Mouse (Mus musculus): Measurements from ENCODE around the gene St6galnac3. TPM values are rescaled to one million over a fixed set of nuclear protein-coding genes. Genes with fewer than 3 reads are reported as not detected.

The St6galnac3 gene
- polyA plus RNA-seq, 3 experiments from 2014 or later = 39.4 to 85.0 (median 71.2) TPM

DNA sequence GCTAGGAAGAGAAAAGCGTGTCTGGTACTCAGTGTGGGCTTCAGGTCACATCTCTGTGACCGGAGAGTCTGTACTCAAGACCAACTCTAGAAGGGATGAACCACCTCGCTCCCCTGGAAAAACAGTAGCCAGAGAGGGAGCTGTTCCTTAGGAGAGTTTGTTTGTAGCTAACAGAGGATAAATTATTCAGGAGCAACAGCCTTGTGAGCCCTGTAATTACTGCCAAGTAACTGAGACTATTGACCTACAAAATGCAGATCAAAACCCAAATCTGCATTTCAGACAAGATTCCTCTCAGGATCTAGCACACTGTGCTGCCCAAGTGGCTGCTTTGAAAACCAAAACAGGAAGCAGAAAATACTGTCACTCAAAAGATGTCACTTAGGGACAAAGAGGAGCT, 266.4 kb downstream of the St6galnac3 start:
- ATAC-seq = no peak

DNA sequence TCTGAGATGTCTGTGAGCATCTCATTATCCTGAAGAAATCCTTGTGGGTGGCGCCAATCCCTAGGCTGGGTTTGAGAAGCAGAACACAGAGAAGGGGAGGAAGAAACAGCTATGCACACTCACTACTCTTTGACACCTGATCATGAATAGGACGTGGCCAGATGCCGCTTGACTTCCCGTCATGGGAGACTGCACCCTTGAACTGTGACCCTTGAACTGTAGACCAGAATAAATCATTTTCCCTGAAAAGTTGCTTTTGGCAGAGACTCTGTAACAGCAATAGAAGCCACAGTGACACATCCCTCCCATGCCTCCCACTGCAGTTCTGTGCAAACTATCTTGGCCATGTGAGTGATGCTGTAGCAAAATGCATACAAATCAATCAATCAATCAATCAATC, 267.3 kb downstream of the St6galnac3 start:
- no peak for ATAC-seq

DNA sequence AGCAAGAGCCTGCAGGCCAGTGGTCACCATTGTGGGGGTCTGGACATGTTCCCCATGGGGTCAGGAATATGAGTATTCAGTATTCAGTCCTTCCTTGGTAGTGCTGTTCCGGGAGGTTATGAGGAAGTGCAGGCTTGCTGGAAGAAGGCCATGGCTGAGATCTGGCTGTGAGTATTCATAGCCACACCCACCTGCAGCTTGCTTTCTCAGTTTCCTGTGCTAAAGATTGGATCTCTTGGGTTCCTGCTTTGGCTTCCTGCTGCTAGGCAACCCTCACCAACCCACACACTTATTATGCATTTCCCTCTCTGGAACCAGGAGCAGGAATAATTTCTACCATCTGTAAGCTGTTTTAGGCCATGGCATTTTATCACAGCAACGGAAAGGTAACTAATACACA, 267.8 kb downstream of the St6galnac3 start:
- ATAC-seq = peak; percentile 68

DNA sequence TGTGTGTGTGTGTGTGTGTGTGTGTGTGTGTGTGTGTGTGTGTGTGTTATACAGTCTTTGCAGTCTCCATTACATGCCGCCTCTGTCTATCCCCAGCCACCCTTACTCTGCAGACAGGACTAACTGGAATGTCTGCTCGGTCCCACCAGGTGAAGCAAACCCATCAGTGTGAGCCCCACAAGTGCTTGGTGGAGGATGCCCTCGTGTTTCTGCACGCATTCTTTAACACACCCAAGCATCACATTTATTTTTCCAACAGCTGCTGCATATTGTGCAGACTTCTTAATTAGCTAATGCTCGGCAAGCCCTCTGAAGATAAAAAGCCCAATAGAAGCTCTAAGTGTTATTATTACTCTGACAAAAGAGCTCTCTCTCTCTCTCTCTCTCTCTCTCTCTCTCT, 268.7 kb downstream of the St6galnac3 start:
- ATAC-seq = no peak

DNA sequence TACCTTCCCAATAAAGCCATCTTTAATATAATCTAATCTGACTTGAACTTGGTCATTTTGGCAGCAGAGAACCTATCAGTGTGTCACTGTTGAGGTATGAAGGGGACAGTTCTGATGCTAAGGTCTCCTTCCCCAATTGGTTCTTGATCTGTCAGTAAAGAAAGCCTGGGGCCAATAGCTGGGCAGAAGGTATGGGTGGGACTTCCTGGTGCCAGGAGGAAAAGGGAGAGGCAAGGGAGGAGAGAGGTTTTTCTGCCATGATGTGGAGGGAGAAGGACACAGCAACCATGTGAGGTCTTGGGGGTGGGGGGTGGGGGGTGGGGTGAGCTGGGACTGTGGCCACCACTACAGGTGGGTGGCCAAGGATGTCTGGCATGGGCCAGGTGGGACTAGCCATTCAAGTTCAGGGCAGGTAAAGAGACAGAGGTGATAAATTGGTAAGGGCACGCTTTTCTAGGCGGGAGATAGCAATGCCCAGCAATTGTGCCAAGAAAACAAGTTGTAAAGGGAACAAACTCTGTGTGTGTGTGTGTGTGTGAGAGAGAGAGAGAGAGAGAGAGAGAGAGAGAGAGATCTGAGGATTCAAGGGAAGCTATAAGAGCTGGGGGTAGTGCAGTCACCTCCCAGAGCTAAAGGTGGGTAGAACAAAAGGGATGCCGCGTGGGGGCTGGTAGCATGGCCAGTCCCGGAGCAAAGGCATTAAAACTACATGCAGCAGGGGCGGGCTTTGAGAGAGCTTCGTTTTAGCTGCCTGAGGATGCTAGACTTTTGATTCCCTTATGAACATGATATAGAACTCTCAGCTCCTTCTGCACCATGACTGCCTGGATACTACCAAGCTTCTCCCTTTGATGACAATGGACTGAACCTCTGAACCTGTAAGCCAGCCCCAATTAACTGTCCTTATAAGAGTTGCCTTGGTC, 271.6 kb downstream of the St6galnac3 start:
- ATAC-seq = no peak

DNA sequence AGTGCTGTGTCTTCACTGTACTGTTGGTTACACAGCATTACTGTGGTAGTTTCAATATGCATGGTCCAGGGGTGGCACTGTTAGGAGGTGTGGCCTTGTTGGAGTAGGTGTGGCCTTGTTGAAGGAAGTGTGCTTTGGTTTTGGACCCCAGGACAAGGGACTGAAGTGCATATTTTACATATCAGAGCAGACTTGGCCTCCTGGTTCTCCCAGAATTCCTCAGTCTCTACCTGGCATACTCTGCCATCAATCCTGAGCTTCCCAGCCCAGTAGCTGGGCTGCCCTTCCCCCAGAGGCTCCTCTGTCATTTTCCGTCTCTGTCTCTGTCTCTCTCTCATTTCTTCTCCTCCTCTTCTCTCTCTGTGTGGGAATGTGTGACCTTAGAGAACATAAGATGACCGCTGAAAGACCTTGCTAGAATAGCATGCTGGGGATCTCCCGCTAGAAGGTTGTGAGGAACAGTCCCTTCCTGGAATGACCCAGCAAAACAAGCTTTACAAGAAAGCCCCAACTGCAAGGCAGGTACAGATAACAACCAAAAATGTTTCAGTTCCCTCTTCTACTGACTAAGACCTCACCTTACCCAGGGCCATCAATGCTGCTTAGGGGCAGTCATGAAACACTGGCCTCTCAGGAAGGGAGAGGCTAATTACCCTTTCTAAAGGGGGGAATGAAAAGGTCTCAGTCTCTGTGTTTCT, 272.5 kb downstream of the St6galnac3 start:
- ATAC-seq = no peak

DNA sequence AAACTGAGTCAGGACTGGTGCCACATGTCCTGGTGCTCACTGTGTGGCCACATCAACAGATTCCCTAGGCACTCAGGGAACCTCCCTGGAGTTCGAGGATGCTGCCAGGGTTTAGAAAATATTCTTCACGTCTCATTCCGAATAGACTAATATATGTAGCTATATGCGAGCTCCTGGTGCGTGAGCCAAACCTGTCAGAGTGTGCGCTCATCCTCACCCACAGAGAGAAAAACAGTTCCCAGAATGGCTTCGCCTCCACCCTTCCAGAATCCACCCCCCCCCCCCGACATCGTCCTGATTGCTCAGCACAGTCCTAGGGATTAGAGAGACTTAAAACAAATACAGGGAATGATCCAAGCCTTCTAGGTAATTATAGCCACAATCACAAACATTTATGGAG, 283.6 kb downstream of the St6galnac3 start:
- ATAC-seq = no peak

DNA sequence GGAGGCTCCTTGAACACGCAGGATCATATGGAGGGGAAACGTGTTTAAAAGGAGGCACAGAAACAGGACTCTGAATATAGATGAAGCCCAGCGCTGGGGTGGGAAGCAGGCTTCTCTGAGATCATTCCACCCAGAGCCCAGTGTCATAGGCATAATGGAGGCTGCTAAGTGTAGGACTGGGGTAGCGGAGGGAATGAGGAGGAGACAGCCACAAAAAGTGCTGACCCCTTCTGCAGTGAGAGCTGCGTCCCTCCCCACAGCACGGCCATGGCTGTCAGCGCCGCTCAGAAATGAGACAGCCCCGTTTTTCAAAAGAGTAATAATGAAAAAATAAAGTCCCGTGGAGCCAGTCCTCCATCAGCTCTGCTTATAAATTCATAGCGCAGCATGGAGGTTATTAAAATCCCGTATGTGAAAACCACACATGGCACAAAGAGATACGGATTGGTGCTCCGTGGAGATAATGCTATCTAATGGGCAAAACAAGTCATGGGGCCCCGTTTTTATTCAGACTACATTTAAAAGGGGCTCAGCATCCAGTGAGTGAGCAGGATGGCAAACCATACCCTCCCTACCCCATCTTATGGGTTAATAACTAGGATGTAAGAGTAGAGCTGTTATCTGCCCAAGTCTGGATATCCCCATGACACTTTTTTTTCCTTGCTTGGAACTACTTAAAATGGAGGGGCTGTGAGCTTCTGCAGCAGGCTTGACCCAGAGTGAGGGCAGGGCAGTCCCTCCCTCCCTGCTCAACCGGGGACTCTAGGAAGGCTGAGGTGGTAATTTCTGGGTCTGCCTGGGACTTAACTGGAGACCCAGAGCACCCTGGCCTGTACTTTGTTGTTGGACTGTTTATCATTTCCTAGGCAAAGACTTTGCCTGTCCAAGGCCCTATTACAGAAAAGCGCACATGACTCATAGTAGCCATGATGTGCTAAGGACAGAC, 288.6 kb downstream of the St6galnac3 start:
- ATAC-seq = no peak

DNA sequence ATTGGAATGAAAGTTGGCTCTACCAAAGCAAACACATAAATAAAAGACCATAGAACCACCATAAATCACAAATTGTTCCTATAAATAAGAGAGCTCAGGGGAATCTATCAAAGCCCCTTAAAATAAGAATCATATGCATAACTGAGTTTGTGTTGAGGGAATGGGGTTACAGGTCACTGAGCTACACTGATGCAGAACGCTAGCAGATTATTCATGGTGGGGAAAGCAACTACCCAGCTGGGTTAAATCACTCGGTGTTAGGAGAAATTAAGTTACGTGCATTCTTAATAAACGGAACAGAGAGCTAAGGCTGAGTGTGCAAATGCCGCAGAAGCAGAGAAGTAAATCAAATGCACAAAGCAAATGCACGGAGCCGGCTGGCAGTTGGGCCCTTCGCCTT, 292.0 kb downstream of the St6galnac3 start:
- ATAC-seq = no peak

DNA sequence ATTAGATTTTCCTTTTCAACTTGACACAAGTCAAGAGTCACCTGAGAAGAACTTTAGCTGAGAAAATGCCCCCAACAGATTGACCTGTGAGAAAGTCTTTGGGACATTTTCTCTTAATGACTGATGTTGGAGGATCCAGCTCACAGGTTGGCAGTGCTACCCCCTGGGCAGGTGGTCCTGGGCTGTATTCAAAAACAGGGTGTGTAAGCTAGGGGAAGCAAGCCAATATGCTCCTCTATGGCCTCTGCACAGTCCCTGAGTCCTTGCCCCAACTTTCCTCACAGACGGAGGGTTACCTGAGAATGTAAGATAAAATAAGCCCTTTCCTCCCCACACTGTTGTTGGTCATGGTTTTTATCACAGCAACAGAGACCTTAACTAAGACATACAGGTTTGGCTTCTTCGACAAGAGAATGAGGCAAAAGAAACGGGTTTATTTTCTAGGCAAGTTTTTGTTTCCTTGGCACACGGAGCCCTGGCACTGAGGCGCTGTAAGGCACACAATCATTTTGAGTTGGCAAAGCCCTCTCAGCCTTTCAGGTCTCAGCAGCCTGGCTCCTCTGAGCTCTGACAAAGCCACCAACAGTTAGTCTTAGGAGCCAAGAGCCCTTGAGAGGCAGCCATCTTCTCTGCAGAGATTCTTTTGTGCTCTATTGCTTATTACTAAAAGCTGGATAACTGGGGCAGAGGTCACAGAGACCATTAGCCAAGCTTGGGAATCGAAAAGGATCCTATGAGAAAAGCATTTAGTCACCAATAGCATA, 292.7 kb downstream of the St6galnac3 start:
- ATAC-seq = no peak

DNA sequence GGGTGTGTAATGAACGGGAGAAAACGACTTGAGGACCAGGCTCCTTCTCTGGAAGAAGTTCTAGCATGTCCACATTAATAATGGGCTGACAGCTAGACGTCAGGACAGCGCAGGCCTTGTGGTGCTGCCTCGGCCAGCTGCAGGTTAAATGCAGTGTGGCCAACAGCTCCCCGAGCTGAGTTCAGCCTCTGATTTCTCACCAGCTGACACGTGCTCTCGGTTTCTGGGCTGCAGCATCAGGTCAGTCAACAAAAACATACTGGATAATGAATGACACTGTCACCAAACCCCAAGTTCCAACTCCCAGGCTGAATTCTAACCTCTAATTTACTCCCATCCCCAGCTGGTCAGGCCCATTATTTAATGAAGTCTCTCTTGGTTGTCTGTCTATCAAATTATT, 295.1 kb downstream of the St6galnac3 start:
- ATAC-seq = no peak

DNA sequence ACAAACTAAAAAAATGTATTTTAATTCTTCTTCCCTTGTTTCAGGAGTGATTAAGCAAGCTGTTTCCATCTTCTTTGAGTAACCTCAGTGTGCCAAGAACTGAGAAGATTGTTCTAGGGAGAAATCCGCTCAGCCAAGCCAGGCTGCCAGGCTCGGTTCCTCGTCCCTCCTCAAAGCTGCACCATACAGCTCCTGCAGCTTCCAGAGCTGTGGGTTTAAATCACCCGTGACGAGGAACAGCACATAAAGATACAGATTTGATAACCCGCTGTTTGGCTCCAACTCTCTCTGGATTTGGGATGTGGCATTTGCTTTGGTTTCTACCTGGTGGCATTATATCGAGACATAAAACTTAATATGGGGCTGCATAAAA, 303.1 kb downstream of the St6galnac3 start:
- ATAC-seq = no peak

DNA sequence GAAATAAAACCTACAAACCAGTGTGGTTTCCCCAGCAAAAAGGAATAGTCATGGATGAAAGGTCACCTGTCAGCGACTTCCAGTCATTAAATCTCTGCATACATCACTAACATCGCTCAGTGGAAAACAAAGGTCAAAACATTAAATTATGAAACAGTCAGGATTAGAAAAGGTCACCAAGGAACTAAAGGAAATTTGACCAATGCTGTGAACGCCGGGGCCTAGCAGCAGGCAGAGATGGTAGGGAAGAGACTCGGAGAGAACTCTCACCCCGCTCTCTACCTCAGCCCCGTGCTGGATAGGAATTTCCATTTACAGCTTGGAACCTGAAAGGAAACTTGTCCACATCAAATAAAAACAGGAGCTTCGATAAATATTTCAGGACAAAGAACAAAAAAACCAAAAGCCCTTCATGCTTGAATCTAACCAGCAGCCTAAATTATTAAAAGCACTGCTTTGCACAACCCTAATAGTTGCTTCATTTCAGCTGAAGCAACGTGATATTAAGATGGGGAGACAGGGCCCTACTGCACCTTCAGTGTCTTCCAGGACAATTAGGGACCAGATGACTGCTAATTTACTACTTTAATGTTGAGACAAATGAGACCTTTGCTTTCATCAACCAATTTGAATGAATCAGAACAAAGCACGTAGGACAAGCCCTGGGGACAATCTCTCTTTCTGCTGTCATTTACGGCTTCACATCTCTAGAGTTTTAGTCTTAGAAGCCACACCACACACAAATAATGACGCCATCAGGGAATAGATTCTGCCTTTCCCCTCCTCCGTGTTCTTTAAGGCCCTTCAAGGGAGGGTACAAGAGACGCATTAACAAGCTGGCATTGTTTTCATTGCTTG, 303.7 kb downstream of the St6galnac3 start:
- no peak for ATAC-seq

DNA sequence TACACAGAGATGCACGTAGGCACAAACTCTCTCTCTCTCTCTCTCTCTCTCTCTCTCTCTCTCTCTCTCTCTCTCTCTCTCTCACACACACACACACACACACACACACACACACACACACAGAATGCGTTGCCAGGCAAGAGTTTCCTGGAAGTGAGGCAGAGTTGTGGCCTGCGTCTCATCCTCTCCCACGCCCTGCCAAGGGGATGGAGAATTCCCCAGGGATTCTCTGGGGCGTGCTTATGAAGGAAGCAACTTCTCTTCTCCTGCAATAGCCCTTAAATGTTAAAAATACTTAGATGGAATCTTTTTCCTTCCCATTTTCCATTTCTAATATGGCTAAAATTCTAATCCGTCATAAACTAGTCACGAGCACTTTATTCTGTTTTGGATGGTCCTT, 305.6 kb downstream of the St6galnac3 start:
- ATAC-seq = no peak

DNA sequence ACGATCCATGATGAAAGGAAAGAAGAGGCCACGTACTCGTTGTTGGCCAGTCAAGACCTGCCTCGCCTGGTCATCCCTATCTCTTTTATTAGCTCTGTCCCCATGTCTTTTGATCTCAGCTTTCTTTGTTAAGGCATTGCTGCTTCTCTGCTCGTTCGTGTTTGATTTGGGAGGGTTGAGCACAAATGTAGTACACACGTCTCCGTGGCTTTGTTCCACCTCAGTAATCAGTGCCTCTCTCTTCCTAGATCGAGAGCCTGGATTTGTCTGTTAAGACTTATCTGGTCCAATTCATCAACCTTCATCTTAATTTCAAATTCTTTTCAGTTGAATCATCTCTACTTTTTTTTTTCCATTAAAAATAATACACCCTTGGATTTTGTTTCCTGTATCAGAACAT, 308.0 kb downstream of the St6galnac3 start:
- ATAC-seq = no peak

DNA sequence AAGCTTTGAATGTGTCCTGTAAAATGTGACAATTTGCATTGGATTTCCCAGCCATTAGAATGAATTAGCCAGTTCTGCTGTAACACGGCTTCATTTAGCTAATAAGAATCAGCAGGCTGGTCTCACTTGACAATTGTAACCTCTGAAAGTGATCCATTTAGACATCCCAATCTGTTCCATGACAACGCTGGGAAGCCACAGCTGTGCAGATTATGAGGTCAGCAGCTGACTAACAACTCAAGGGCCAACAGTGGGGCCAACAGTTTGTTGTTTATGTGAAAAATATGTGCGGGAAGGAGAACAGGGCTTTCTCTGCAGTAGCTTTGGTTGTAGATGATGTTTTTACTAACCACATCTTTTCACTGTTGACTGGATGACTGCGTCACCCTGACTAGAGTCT, 308.6 kb downstream of the St6galnac3 start:
- no peak for ATAC-seq

DNA sequence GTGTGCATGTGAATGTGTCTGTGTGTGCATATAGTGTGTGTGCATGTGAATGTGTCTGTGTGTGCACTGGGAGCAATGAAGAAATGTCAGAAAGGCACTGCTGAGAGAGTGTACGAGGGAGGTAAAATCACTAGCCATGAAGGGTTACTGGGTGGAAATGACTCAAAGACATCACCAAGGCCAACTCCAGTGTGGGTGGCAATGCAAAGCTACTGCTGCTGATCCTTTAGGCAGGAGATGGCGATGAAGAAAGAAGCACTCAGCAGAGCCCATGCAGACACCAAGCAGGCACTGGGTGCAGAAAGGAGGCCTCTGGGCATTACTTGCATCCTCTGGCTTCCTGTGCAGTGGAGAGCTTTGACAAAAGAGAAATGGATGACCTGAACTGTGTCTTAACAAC, 310.8 kb downstream of the St6galnac3 start:
- no peak for ATAC-seq

DNA sequence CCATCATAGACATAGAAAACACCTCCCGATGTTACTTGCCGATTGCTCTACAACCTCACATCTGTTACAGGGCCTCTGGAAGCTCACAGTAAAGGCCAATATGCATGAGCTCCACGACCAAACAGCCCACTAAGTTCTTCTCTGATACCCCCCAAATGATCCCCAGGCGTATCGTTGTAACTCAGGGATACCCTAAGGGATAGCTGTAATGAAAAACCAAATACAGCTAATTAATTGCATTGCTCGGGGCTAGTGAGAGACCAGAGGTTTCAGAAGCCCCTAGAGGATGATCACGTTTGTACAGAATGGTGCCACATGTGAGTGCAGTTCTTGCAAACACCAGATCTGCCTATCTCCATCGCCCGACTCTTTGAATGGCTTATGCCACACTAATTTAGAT, 315.7 kb downstream of the St6galnac3 start:
- ATAC-seq = no peak

DNA sequence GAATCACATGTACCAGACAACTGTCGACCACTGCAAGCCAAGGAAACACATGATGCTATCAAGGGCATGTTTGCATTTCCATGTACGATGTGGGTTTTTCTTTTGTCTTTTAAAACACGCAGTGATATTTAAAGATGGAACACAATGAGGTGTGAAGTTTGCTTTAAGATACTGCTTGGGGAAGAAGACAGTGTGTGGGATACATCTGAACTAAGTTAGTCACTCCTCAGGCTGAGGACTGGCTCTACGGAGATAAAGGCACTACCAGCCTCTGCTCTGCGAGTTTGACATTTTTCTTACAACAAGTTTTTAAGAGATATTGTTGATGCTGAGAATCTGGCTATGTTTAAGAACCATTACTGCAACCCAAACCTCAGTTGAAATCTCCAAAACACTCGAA, 316.6 kb downstream of the St6galnac3 start:
- ATAC-seq = no peak

DNA sequence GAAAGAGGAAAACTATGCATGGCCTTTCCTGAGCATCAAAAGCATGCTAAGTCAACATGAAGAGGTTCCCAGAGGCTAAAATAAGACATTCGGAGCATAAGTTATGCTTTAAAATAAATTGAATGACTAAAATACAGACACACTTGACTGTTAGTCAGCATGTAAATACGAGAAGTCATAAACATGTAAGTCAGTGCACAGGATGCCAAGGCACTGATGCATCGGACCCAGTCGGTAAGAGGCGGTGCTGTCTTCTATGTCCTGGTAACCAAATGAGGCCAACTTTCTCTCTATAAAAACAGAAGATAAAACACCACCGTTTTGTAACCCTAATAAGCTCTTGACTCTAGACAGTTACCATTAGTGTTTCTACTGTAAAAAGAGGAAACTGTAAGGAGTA, 317.3 kb downstream of the St6galnac3 start:
- ATAC-seq = no peak

DNA sequence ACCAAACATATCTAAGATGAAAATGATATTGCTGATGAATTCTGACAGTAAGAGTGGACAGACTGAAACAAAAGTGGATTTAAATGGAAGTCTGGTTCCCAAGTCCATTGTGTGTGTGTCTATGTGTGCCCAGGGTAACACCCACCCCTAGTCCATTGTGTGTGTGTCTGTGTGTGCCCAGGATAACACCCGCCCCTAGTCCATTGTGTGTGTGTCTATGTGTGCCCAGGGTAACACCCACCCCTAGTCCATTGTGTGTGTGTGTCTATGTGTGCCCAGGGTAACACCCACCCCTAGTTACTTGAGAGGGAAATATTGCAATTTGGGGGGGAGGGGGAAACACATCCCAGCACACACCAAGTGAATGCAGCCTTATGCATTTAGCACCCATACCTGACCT, 318.1 kb downstream of the St6galnac3 start:
- ATAC-seq = no peak

Measured in inflammation-experienced regulatory T-cells, adult 6 months (primary cell).